Mouse (Mus musculus): ENCODE results near the gene Efcab14.

DNA sequence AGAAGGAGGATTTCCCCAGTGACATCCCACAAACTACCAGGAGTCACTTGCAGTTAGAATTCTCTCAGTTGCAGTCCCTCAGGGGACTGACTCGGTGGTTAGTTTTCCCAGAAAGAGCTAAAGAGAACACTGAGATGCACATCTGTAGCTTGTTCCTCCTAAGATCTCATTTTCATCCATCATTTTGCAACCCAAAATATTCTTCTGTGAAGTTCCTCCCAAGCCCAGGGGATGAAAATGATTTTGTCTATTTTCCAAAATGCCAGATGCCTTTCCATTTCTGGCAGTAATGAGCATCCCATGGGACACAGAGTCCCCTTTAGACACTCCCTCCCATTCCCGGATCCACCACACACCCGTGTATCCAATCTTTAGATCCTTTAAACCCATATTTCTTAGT is 36.1 kb upstream of the Efcab14 start:
- TF ChIP-seq POLR2A (IDR thresholded peaks at IDR 0.05; ENCODE audit: insufficient read depth, low read length), result no peak
- TF ChIP-seq CTCF (IDR thresholded peaks at IDR 0.05; ENCODE audit: low read depth, low read length), result no peak
